Mouse (Mus musculus): ENCODE measurements at regions not wholly inside any gene's neighbourhood (a gene's known extent, or its start where the extent isn't known, plus 50 kb on each side); places are given as distances from the start of the nearest gene placed in this dataset.

GRCm38 (mm10) chr13:47751033-47751432, 510.0 kb upstream of the Id4 start:
- in situ Hi-C loops (cut with MseI, MboI), result no loop called here

DNA sequence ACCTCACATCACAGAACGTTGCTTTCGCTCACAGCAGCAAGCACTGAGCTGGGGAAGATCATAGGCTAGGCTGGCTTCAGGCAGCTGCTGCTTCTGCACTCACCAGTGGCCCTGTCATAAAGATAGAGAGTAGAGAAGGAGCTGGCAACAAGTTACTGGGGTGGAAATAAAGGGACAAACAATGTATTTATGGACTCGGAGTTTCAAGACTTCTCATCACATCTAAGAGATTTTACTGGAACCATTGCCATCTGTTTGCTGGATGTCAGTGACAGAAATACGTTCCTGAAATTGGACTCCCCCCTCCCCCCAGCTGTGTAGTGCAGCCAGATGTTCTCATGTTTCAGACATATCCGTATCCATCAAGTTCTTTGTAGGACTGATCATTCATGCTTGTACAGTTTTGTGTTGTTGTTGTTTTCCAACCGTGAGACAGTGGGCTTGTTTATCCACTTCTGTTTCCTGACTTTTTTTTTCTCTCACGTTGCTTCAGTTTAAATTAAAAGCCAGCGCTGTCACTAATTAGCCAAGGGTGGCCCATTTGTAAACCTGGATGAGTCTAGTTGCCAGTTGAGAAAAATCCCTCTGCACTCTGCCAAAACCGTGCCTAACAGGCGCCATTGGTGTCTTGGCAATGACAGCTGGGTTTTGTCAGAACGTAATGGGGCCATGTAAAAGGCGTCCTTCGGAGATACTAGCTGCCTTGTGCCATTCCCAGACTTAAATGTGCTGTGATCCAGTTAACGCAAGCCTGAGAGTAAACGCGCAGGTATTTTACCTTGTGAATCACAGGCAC, 496.0 kb upstream of the Id4 start:
- in situ Hi-C loops (cut with MseI, MboI), result no loop called here

- in situ Hi-C loops (cut with MseI, MboI), result no loop called here
These were observed 492.0 kb upstream of the Id4 start for GRCm38 (mm10) chr13:47768963-47769527.

DNA sequence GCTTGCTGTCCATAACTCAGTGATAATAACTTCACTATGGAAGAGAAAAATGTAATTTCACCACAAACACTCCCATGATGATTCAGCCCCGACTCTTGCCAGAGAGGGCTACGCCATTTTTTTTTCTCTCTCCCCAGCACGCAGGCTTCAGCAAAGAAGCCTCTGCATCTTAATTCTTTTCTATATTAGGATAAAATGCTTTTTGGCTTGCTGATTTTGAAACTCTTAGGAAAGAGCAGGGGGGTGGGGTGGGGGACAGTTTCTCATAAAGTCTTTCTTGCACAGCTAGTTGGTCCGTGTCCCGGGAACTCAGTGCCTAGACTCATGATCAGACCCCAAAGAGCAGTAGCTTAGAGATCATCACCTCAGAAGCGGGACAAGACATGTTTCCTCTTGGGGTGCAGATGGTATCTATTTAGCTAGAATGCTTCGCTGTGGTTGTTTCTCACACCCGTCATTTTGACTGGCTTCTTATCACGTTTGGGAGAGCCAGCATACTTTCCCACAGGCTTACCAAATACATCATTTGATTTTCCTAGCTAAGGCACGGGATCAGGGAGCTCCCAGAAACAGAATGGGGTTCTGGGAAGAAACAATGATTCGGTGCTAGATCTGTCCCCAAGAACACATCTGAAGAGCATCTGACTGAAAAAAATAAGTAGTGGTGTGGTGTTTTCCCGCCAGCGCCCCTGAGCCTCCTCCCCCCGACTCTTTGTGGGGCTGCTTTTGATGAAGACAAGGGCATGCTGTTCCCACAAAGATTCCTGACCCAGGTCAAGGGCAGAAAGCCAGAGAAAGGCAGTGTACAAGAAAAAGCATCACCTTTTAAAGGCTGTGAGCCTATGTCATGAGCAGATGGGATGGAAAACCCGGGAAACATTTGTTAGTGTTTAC, 483.6 kb upstream of the Id4 start:
- in situ Hi-C loops (cut with MseI, MboI), result no loop called here

GRCm38 (mm10) chr13:47778218-47779009, 482.6 kb upstream of the Id4 start:
- in situ Hi-C loops (cut with MseI, MboI), result no loop called here

DNA sequence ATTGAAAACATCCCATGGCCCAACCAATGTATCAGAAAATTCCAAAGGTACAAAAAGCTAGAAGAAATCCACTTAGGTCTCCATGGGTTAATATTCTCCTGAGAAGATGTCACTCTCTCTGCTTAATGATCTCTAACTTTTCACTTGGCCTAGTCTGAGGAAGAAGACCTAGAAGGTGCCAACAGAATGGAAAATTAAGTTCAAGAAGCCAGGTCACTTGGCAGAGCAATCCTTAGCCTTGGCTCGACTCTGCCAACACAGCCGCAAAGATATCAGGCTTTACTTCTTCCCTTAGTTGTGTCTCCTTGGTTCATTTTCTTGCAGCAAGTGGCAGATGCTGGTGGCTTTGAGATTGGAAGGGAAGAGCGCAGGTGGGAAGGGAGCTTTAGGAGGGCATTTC, 476.6 kb upstream of the Id4 start:
- in situ Hi-C loops (cut with MseI, MboI), result no loop called here

DNA sequence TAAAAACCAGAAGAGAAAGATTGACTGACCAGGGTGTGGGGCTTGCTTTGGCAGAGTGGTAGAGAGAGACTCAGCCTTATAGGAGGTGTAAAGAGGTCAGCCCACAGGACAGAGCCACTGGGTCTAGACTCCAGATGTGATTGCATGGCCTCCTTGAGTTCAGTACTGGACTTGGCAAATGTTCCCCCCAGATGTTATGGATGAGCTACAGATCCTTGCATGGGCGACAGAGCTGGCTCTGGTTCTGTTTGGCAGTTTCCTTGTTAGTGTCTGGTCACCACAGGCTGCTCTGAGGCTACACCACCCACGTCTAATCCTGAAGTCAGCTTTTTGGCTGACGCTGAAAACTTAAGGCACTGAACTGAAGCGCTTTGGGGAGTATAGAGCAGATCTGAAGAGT, 463.2 kb upstream of the Id4 start:
- in situ Hi-C loops (cut with MseI, MboI), result no loop called here

DNA sequence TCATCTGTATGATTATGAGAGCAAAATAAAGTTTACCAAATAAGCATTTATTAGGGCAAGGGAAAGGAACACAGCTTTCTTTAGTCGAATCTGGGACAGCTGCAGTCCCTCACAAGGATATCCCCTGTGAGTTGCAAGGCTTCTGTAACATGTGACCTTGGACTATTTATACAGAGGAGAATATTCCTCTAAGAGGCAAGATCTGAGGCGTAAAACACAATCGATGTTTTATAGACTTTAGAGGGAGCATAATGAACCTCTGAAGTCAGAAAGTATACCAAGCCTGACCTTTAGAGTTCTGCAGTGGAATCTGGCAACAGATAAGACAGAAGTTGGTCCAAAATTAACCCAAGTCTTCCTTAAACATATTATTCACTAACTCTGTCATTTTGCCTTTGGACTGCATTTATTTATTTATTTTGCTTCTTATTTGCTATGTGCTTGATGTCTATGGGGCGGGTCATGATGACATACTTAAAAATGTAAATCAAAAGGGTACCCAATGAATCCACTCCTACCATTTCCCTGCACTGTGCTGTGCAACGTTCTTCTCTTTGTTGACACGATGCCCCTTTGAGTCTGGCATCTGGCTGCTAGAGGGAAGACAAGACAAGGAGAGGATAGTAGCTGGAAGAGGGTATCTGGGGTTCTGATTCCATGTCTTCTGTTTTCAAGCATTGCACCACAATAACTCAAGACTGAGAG, 449.2 kb upstream of the Id4 start:
- in situ Hi-C loops (cut with MseI, MboI), result no loop called here

DNA sequence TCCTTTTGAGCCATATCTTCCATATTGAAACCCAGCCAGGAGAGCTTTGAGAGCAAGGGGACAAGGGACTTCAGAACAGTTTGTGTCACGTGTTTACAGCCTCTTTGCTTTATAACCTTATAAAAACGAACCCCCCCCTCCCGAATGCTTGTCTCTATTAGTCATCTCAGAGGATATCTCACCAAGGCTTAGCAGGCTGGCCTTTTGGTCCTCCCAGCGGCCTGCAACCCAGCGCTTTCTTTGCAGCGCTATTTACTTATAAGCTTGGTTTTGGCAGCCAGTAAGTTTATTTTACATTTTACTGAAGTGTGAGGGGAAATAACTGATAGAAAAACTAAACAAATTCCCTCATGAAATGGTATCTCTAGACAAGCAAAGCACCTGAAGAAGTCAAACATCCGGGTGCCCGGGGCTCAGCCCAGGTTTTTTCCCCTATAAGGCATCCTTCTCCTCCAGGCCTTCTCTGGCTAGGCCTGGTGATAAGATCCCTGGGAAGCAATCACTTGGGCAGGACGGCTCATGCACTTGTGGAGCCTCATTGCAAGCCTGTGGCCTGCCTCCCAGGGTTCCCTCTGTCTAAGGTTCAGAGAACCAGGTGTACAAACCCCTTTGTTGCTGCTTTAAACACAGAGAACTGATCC, 442.0 kb upstream of the Id4 start:
- in situ Hi-C loops (cut with MseI, MboI), result no loop called here

DNA sequence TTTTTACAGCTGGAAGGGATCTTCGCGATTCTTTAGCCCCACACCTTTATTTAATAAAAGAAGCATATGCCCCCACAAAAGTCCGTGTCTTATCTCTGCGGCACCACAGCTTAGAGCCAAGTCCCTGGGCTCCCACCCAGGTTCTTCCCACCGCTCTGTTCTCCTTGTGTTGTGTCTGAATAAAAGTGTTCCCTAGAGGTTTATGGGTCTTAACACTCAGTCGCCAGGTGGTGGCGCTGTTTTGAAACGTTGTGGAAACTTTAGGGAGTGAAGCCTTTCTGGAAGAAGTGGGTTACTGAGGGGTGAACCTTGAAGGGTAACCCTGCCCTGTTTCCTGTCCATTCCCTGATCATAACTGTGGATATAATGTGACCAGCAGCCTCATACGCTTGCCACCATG, 424.5 kb upstream of the Id4 start:
- in situ Hi-C loops (cut with MseI, MboI), result no loop called here

DNA sequence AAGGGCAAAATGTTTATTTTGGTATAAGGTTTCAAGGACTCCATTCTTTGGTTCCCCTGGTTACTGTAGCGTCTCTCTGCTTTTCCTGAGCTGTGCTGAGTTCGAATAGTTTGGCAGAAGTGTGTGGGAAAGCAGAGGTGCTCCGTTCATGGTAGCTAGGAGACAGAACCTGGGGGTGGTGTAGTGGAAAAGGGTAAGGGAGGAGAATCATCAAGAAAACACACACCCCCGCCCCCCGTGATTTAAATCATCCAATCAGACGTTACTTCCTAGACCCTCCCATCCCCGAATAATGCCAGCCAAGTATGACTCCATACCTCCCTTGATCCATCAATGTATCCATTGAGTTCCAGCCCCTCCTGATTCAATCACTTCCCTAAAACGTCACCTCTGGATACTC, 418.6 kb upstream of the Id4 start:
- in situ Hi-C loops (cut with MseI, MboI), result no loop called here

DNA sequence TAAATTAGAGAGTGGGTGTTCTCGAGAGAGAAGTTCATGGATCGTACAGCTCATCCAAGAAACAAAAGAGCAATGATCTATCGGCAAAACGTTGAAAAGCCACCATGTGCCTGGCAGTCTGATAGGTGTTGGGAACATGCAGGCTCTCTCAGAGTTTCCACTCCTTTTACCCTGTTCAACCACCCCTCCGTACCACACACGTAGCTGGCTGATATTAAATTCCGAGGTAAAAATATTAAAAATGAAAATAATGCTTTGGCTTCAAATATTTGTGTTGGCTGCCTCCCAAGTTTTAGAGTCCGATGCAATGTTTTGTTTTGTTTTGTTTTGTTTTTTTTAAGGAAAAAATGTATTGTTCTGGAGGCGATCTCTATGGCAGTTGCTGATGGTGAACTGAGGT, 418.0 kb upstream of the Id4 start:
- in situ Hi-C loops (cut with MseI, MboI), result no loop called here

DNA sequence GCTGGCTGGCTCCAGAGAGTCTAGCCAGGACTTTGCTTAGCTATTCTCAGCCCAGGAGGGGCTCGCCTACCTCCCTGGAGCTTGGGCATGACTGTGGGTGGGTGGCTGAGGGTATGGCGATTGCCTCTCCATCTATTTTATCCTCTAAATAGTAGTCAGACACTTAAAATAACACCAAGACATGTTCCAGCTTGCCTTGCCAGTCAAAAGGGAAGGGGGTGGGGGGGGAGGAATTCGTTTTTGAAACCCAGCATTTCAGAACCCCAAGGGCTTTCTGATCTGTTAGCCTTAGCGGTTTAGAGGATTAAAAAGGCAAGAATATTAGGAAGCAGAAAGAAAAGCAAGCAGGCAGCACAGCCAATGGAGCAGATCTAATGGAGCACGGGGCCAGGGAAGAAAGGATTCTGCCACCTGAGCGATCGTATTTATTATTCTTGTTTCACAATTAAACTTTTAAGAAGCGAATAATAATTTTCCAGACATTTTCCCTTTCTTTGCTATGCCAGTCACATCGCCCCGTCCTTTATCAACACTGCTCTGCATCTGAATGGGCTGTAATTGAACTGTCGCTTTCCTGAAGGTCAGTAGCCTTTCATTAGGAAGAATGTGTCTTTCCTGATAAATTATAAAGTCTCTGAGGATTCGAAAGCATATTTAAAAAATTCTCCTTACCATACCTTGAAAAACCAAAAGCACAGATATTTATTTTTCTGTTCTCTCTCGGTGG, 417.3 kb upstream of the Id4 start:
- in situ Hi-C loops (cut with MseI, MboI), result no loop called here

DNA sequence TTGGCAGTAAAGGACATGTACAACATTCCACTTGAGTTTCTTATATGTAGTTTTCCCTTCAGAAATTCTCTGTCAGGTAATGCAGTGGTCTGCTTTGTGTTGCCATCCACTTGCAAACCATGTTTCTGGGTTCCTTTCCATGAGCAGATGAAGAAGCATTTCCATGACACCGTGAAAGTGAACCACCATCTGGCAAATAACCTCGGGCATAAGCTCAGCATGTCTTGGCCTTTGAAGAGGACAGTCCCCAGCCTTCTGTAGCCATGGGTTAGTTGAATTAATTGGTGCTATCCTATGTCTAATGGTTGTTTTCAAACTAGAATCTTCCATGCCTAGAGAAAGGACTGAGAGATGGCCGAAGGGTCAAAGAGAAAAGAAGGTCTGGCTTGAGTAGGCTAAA, 414.3 kb upstream of the Id4 start:
- in situ Hi-C loops (cut with MseI, MboI), result no loop called here

- in situ Hi-C loops (cut with MseI, MboI), result no loop called here
These were observed 412.4 kb upstream of the Id4 start for GRCm38 (mm10) chr13:47848371-47849188.

GRCm38 (mm10) chr13:47855422-47856108, 405.5 kb upstream of the Id4 start:
- in situ Hi-C loops (cut with MseI, MboI), result no loop called here

- in situ Hi-C loops (cut with MseI, MboI), result no loop called here
These were observed 402.1 kb upstream of the Id4 start for GRCm38 (mm10) chr13:47858946-47859345.

GRCm38 (mm10) chr13:47860316-47860715, 400.7 kb upstream of the Id4 start:
- in situ Hi-C loops (cut with MseI, MboI), result no loop called here

DNA sequence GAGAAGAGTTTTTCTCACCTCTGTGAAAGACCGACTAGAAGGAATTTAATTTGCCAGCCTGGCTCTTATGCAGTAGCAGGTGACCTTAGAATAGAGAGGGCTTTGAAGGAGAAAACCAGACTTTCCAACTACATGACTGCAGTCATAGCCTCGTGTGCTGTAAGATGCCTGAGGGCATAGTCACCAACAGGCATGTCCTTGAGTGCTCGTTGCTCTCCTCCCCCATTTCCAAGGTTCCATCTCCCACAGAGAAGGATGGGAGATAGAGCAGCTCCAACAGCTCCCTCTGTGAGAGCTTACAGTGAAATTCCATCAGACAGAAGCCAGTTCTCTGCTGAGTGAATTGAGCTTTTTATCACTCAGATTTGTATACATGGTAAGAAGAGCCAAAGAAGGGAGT, 398.1 kb upstream of the Id4 start:
- in situ Hi-C loops (cut with MseI, MboI), result no loop called here
